ENCODE assay signal across 10 mouse cellular contexts in genomic region chr13:46979836-46980490, GRCm38 (mm10). TPM values are rescaled to one million over a fixed set of nuclear protein-coding genes. Genes with fewer than 3 reads are reported as not detected.
DNase-seq lines count a peak whose midpoint lies in the region; ATAC-seq and TF ChIP-seq lines count a peak whose summit lies in the region.
"Had no signal": no experiment of that assay in that cellular context is flagged by ENCODE, and none has a peak within 500 bp of the region (broad histone marks: within the 10 kb centered on the region; RNA-seq: fewer than 3 reads in every experiment).

No protein-coding gene starts in this region.

- 34% methylated on average over 13 of the region's 13 CpGs for WGBS in embryonic facial prominence, embryonic 13.5 days
- WGBS in heart, postnatal 0 days, result 19% methylated on average over 13 of the region's 13 CpGs
- WGBS in forebrain, embryonic 11.5 days, result 73% methylated on average over 13 of the region's 13 CpGs
- 76% methylated on average over 13 of the region's 13 CpGs for WGBS in forebrain, embryonic 12.5 days

- no peak for TF ChIP-seq POLR2A in MEL (IDR thresholded peaks at IDR 0.05; ENCODE audit: control insufficient read depth in 1 of 2, insufficient read depth in 1 of 2, low read depth in 1 of 2, low read length in 2 of 2, poor library complexity in 1 of 2)

- 0 out of 4 replicates have a peak overlapping the region, but pooled peaks of 1 of the 2 experiments have one; percentile 10 for H3K4me3 ChIP-seq in MEL (ENCODE audit: control insufficient read depth in 1 of 2, insufficient read depth in 1 of 2, low read depth in 2 of 2, low read length in 2 of 2)
- no peak overlapping the region for H3K4me3 ChIP-seq in embryonic facial prominence, embryonic 13.5 days
- H3K4me3 ChIP-seq in heart, postnatal 0 days (ENCODE audit: low read depth, low read length), result no peak overlapping the region
- H3K4me3 ChIP-seq in forebrain, embryonic 11.5 days (ENCODE audit: low read depth, low read length), result no peak overlapping the region
- H3K4me3 ChIP-seq in forebrain, embryonic 12.5 days (replicated peaks), result no peak overlapping the region
- H3K4me3 ChIP-seq: limb, embryonic 10.5 days had no signal

- no peaks in the 10 kb centered on the region for H3K79me2 ChIP-seq in MEL (ENCODE audit: control insufficient read depth, insufficient read depth, low read length, poor library complexity)

- H3K4me2 ChIP-seq in embryonic facial prominence, embryonic 13.5 days, result no peak overlapping the region
- no peak overlapping the region for H3K4me2 ChIP-seq in heart, postnatal 0 days (ENCODE audit: low read depth, low read length)
- H3K4me2 ChIP-seq in forebrain, embryonic 11.5 days (ENCODE audit: low read depth, low read length, severe bottlenecking), result no peak overlapping the region
- no peak overlapping the region for H3K4me2 ChIP-seq in forebrain, embryonic 12.5 days

- no peaks in the 10 kb centered on the region for H3K27me3 ChIP-seq in MEL (ENCODE audit: control insufficient read depth in 1 of 2, insufficient read depth in 2 of 2, low read length in 2 of 2)
- H3K27me3 ChIP-seq in embryonic facial prominence, embryonic 13.5 days, result no peaks in the 10 kb centered on the region
- H3K27me3 ChIP-seq in heart, postnatal 0 days (ENCODE audit: control insufficient read depth, insufficient read depth, low read length), result no peaks in the 10 kb centered on the region
- H3K27me3 ChIP-seq in forebrain, embryonic 11.5 days (ENCODE audit: control insufficient read depth, insufficient read depth, low read length), result no peaks in the 10 kb centered on the region
- H3K27me3 ChIP-seq in forebrain, embryonic 12.5 days, result no peaks in the 10 kb centered on the region

- peak; percentile 71 for DNase-seq in MEL (ENCODE audit: low read depth, low spot score)
- no peak for DNase-seq in heart, postnatal 0 days (ENCODE audit: low spot score)
- peak; percentile 44 for DNase-seq in lung, postnatal 14 days
- no peak for DNase-seq in forebrain, embryonic 11.5 days (ENCODE audit: low spot score)
- no peak for DNase-seq in frontal cortex, postnatal 25 days (ENCODE audit: low spot score in 2 of 2)
- DNase-seq: cerebellum, adult 11 months; kidney, postnatal 25 days had no signal

- no peak for TF ChIP-seq CTCF in MEL (IDR thresholded peaks at IDR 0.05 in 2 of 3, conservative IDR thresholded peaks at IDR 0.05 in 1 of 3; ENCODE audit: control insufficient read depth in 1 of 3, insufficient read depth in 1 of 3, low read depth in 2 of 3, low read length in 3 of 3, poor library complexity in 1 of 3, severe bottlenecking in 1 of 3)
- no peak for TF ChIP-seq CTCF in heart, postnatal 0 days (IDR thresholded peaks at IDR 0.05; ENCODE audit: low read depth)

- no peak for TF ChIP-seq RAD21 in MEL (IDR thresholded peaks at IDR 0.05; ENCODE audit: low read depth, low read length)

- H3K36me3 ChIP-seq in MEL (ENCODE audit: control insufficient read depth in 1 of 2, insufficient read depth in 2 of 2, low read length in 2 of 2), result peaks cover 0 to 21% of the 10 kb centered on the region in 2 experiments; a peak in 2 of 4 replicates
- H3K36me3 ChIP-seq in embryonic facial prominence, embryonic 13.5 days, result no peaks in the 10 kb centered on the region
- H3K36me3 ChIP-seq in heart, postnatal 0 days (replicated peaks; ENCODE audit: control insufficient read depth, insufficient read depth, low read length), result no peaks in the 10 kb centered on the region
- no peaks in the 10 kb centered on the region for H3K36me3 ChIP-seq in forebrain, embryonic 11.5 days (ENCODE audit: control insufficient read depth, insufficient read depth, low read length)
- no peaks in the 10 kb centered on the region for H3K36me3 ChIP-seq in forebrain, embryonic 12.5 days (replicated peaks)
- H3K36me3 ChIP-seq: limb, embryonic 10.5 days had no signal

- H3K9ac ChIP-seq in MEL (ENCODE audit: control insufficient read depth, low read depth, low read length, poor library complexity, severe bottlenecking), result peak overlapping the region; percentile 31
- no peak overlapping the region for H3K9ac ChIP-seq in embryonic facial prominence, embryonic 13.5 days
- H3K9ac ChIP-seq in heart, postnatal 0 days (replicated peaks; ENCODE audit: low read depth, low read length), result no peak overlapping the region
- no peak overlapping the region for H3K9ac ChIP-seq in forebrain, embryonic 11.5 days (ENCODE audit: low read length)
- H3K9ac ChIP-seq in forebrain, embryonic 12.5 days, result no peak overlapping the region

- peaks cover 0 to 17% of the 10 kb centered on the region in 2 experiments; a peak in 2 of 4 replicates for H3K4me1 ChIP-seq in MEL (ENCODE audit: control insufficient read depth in 1 of 2, insufficient read depth in 2 of 2, low read length in 2 of 2)
- H3K4me1 ChIP-seq in embryonic facial prominence, embryonic 13.5 days, result peaks cover 19% of the 10 kb centered on the region
- peaks cover 16% of the 10 kb centered on the region for H3K4me1 ChIP-seq in heart, postnatal 0 days (ENCODE audit: control insufficient read depth, insufficient read depth)
- H3K4me1 ChIP-seq in forebrain, embryonic 11.5 days (replicated peaks; ENCODE audit: control insufficient read depth, insufficient read depth, low read length), result no peaks in the 10 kb centered on the region; the same call in 1 of the 2 replicates
- H3K4me1 ChIP-seq in forebrain, embryonic 12.5 days, result peaks cover 15% of the 10 kb centered on the region
- H3K4me1 ChIP-seq: limb, embryonic 10.5 days had no signal

- peak overlapping the region; percentile 28; the same call in 1 of the 2 replicates for H3K27ac ChIP-seq in MEL (ENCODE audit: control insufficient read depth, low read depth, low read length)
- 0 out of 2 replicates have a peak overlapping the region, but pooled peaks have one; percentile 5 for H3K27ac ChIP-seq in embryonic facial prominence, embryonic 13.5 days
- peak overlapping the region; percentile 51; the same call in 1 of the 2 replicates for H3K27ac ChIP-seq in heart, postnatal 0 days (ENCODE audit: low read depth)
- no peak overlapping the region for H3K27ac ChIP-seq in forebrain, embryonic 11.5 days (ENCODE audit: low read depth, low read length)
- H3K27ac ChIP-seq in forebrain, embryonic 12.5 days, result no peak overlapping the region
- H3K27ac ChIP-seq: limb, embryonic 10.5 days had no signal

- peak in 1 of 2 experiments; percentile 34; a peak in 1 of 4 replicates for TF ChIP-seq EP300 in MEL (IDR thresholded peaks at IDR 0.05; ENCODE audit: low read depth in 1 of 2, low read length in 2 of 2)
- no peak for TF ChIP-seq EP300 in heart, postnatal 0 days (IDR thresholded peaks at IDR 0.05; ENCODE audit: low read depth)

- no peak for ATAC-seq in embryonic facial prominence, embryonic 13.5 days (ENCODE audit: insufficient number of reproducible peaks, insufficient read depth, low FRiP score, low TSS enrichment, low read depth)
- ATAC-seq in heart, postnatal 0 days (ENCODE audit: insufficient read depth, low read depth), result no peak
- ATAC-seq in forebrain, embryonic 11.5 days (replicated peaks; ENCODE audit: low FRiP score), result no peak
- no peak for ATAC-seq in forebrain, embryonic 12.5 days (ENCODE audit: low FRiP score)

- H3K9me3 ChIP-seq in MEL (replicated peaks; ENCODE audit: insufficient read depth, low read length), result no peaks in the 10 kb centered on the region
- no peaks in the 10 kb centered on the region for H3K9me3 ChIP-seq in embryonic facial prominence, embryonic 13.5 days
- H3K9me3 ChIP-seq in heart, postnatal 0 days (replicated peaks; ENCODE audit: control insufficient read depth, low read length), result no peaks in the 10 kb centered on the region
- H3K9me3 ChIP-seq in forebrain, embryonic 11.5 days (ENCODE audit: control insufficient read depth, low read length), result no peaks in the 10 kb centered on the region
- no peaks in the 10 kb centered on the region for H3K9me3 ChIP-seq in forebrain, embryonic 12.5 days
- H3K9me3 ChIP-seq: limb, embryonic 10.5 days had no signal

TF ChIP-seq in MEL, 35 proteins besides CTCF, POLR2A, EP300 and RAD21 (continues in another document):
- TF ChIP-seq TAL1 (IDR thresholded peaks at IDR 0.05; ENCODE audit: low read length) (peak; percentile 57), ZKSCAN1 (IDR thresholded peaks at IDR 0.05; ENCODE audit: low read depth, low read length) (no peak), TCF12 (IDR thresholded peaks at IDR 0.05; ENCODE audit: low read depth, low read length) (no peak), MAFK (IDR thresholded peaks at IDR 0.05; ENCODE audit: borderline replicate concordance, low read depth, low read length) (no peak), USF1 (IDR thresholded peaks at IDR 0.05; ENCODE audit: low read depth, low read length) (no peak), MXI1 (IDR thresholded peaks at IDR 0.05; ENCODE audit: low read depth, low read length) (no peak), MYC (IDR thresholded peaks at IDR 0.05; ENCODE audit: low read depth, low read length) (no peak), TBP (IDR thresholded peaks at IDR 0.05; ENCODE audit: low read depth, low read length) (no peak), SIN3A (IDR thresholded peaks at IDR 0.05; ENCODE audit: low read length) (no peak), NRF1 (IDR thresholded peaks at IDR 0.05; ENCODE audit: insufficient read depth, low read depth, low read length, poor library complexity, severe bottlenecking) (no peak), JUND (IDR thresholded peaks at IDR 0.05; ENCODE audit: low read depth, low read length) (no peak)

RNA-seq across cellular contexts. Expression of gene Nhlrc1, which starts 34.7 kb away (rescaled TPM):
- not detected in 2 replicates for total RNA-seq in MEL (2012; rRNA removed)
- polyA plus RNA-seq in MEL (2012; ENCODE audit: insufficient read depth in 1 of 2, insufficient read length in 2 of 2, low read depth in 1 of 2, low replicate concordance in 2 of 2, missing spikeins in 1 of 2), result not detected
- polyA plus RNA-seq in embryonic facial prominence, embryonic 13.5 days (2015; fragmentation: Nextera tagmentation; extraction: Ambion mirVana), result 4.4 and 5.7 TPM in 2 replicates
- total RNA-seq in heart, postnatal 0 days (2014; rRNA removed; ENCODE audit: low replicate concordance), result 7.1 and 10.2 TPM in 2 replicates
- 3.7 and 5.2 TPM in 2 replicates for polyA plus RNA-seq in heart, postnatal 0 days (2015; fragmentation: Nextera tagmentation; extraction: Ambion mirVana)
- 5.3 and 6.9 TPM in 2 replicates for polyA plus RNA-seq in forebrain, embryonic 11.5 days (2014; fragmentation: Nextera tagmentation; extraction: Ambion mirVana)
- 7.1 and 7.2 TPM in 2 replicates for polyA plus RNA-seq in forebrain, embryonic 12.5 days (2016; fragmentation: Nextera tagmentation; extraction: Ambion mirVana)

RNA-seq across cellular contexts. Expression of gene Kif13a, which starts 50.3 kb away (rescaled TPM):
- total RNA-seq in MEL (2012; rRNA removed), result 1.2 and 1.5 TPM in 2 replicates
- 1 to 10 TPM in 1 of 2 experiments, not detected in 1; 1.7 TPM for polyA plus RNA-seq in MEL (2012; ENCODE audit: insufficient read depth in 1 of 2, insufficient read length in 2 of 2, low read depth in 1 of 2, low replicate concordance in 2 of 2, missing spikeins in 1 of 2)
- 14.5 and 23.7 TPM in 2 replicates for polyA plus RNA-seq in embryonic facial prominence, embryonic 13.5 days (2015; fragmentation: Nextera tagmentation; extraction: Ambion mirVana)
- 48.7 and 81.8 TPM in 2 replicates for total RNA-seq in heart, postnatal 0 days (2014; rRNA removed; ENCODE audit: low replicate concordance)
- polyA plus RNA-seq in heart, postnatal 0 days (2015; fragmentation: Nextera tagmentation; extraction: Ambion mirVana), result 29.8 and 36.7 TPM in 2 replicates
- polyA plus RNA-seq in forebrain, embryonic 11.5 days (2014; fragmentation: Nextera tagmentation; extraction: Ambion mirVana), result 21.6 and 23.1 TPM in 2 replicates
- polyA plus RNA-seq in forebrain, embryonic 12.5 days (2016; fragmentation: Nextera tagmentation; extraction: Ambion mirVana), result 13.0 and 18.5 TPM in 2 replicates

Comparison
In these comparisons a context has a peak if more than half of its experiments do, and no peak if none do; other contexts are left out.
1. DNase-seq: peak in MEL (single experiment) and lung, postnatal 14 days (single experiment); none in heart, postnatal 0 days (single experiment), forebrain, embryonic 11.5 days (single experiment) and frontal cortex, postnatal 25 days (0 of 2).
2. H3K27ac ChIP-seq: peak in MEL (single experiment), embryonic facial prominence, embryonic 13.5 days (single experiment) and heart, postnatal 0 days (single experiment); none in forebrain, embryonic 11.5 days (single experiment) and forebrain, embryonic 12.5 days (single experiment).